Mouse (Mus musculus) ES-CJ7 (cell line): ENCODE measurements around the gene Slc8a3.

Experiments used
- DNase-seq: peaks from one replicate; pipeline ENCODE4 v3.0.0; 2011; ENCODE audit warnings: low read depth, low spot score

Slc8a3 gene

GRCm38 (mm10) chr12:81184967-81185366, 148.0 kb downstream of the Slc8a3 start:
- no peak for DNase-seq

GRCm38 (mm10) chr12:81182073-81182472, 150.9 kb downstream of the Slc8a3 start:
- DNase-seq: peak; percentile 57

GRCm38 (mm10) chr12:81175252-81175651, 157.7 kb downstream of the Slc8a3 start:
- no peak for DNase-seq

- DNase-seq: no peak
These were observed 159.1 kb downstream of the Slc8a3 start for GRCm38 (mm10) chr12:81173893-81174292.

- DNase-seq: no peak
These were observed 160.0 kb downstream of the Slc8a3 start for GRCm38 (mm10) chr12:81173011-81173410.

GRCm38 (mm10) chr12:81170076-81170475, 162.9 kb downstream of the Slc8a3 start:
- DNase-seq: no peak

- peak; percentile 25 for DNase-seq
These were observed 164.5 kb downstream of the Slc8a3 start for GRCm38 (mm10) chr12:81168494-81168893.

GRCm38 (mm10) chr12:81168031-81168430, 164.9 kb downstream of the Slc8a3 start:
- no peak for DNase-seq

GRCm38 (mm10) chr12:81167142-81167541, 165.8 kb downstream of the Slc8a3 start:
- no peak for DNase-seq

GRCm38 (mm10) chr12:81166615-81167014, 166.4 kb downstream of the Slc8a3 start:
- DNase-seq: no peak

- DNase-seq: no peak
These were observed 166.9 kb downstream of the Slc8a3 start for GRCm38 (mm10) chr12:81166092-81166491.

GRCm38 (mm10) chr12:81163566-81163965, 169.4 kb downstream of the Slc8a3 start:
- no peak for DNase-seq

GRCm38 (mm10) chr12:81163131-81163530, 169.8 kb downstream of the Slc8a3 start:
- DNase-seq: no peak

GRCm38 (mm10) chr12:81161282-81161681, 171.7 kb downstream of the Slc8a3 start:
- no peak for DNase-seq

GRCm38 (mm10) chr12:81160831-81161230, 172.1 kb downstream of the Slc8a3 start:
- peak; percentile 28 for DNase-seq

GRCm38 (mm10) chr12:81160425-81160824, 172.6 kb downstream of the Slc8a3 start:
- DNase-seq: no peak

GRCm38 (mm10) chr12:81159947-81160346, 173.0 kb downstream of the Slc8a3 start:
- DNase-seq: no peak

GRCm38 (mm10) chr12:81156841-81157240, 176.1 kb downstream of the Slc8a3 start:
- no peak for DNase-seq

GRCm38 (mm10) chr12:81155675-81156074, 177.3 kb downstream of the Slc8a3 start:
- no peak for DNase-seq

GRCm38 (mm10) chr12:81152082-81152481, 180.9 kb downstream of the Slc8a3 start:
- DNase-seq: no peak

GRCm38 (mm10) chr12:81150917-81151316, 182.1 kb downstream of the Slc8a3 start:
- DNase-seq: no peak

- no peak for DNase-seq
These were observed 185.0 kb downstream of the Slc8a3 start for GRCm38 (mm10) chr12:81147956-81148355.
